Mouse (Mus musculus) left cerebral cortex, adult 9 months (tissue): Measurements from ENCODE around the gene Gapvd1.
"Not testable (repeated sequence)": the region's sequence is repeated elsewhere in the genome, so short reads cannot be mapped to it uniquely, and the experiment has no call there.

Source experiments
- DNase-seq, 2 experiments: peaks; one replicate each; pipeline ENCODE4 v3.0.0; 2022; ENCODE audit warnings: low spot score in 2 of 2

Gapvd1 gene

GRCm38 (mm10) chr2:34754551-34755358, at the start of gene Gapvd1:
Gene Gapvd1, minus strand, starts transcription at chr2:34755232.
- DNase-seq, result peak in 1 of 2 experiments; percentile 9

GRCm38 (mm10) chr2:34804815-34805214, 49.8 kb upstream of the Gapvd1 start:
- DNase-seq, result no peak

- no peak for DNase-seq
Measured at GRCm38 (mm10) chr2:34804172-34804571, 49.1 kb upstream of the Gapvd1 start.

- no peak for DNase-seq
Measured at GRCm38 (mm10) chr2:34803746-34804145, 48.7 kb upstream of the Gapvd1 start.

- peak in 1 of 2 experiments; percentile 38 for DNase-seq
Measured at GRCm38 (mm10) chr2:34802565-34803245, 47.7 kb upstream of the Gapvd1 start.

GRCm38 (mm10) chr2:34801516-34802482, 46.8 kb upstream of the Gapvd1 start:
- peak; percentile 95 to 98 for DNase-seq

- DNase-seq, result no peak
Measured at GRCm38 (mm10) chr2:34800371-34800770, 45.3 kb upstream of the Gapvd1 start.

- DNase-seq, result peak in 1 of 2 experiments; percentile 68
Measured at GRCm38 (mm10) chr2:34799357-34800256, 44.6 kb upstream of the Gapvd1 start, which contains the start of gene Rabepk. Gene Rabepk, minus strand, starts transcription at chr2:34799912.

- no peak for DNase-seq
Measured at GRCm38 (mm10) chr2:34795426-34795825, 40.4 kb upstream of the Gapvd1 start.

GRCm38 (mm10) chr2:34794511-34794910, 39.5 kb upstream of the Gapvd1 start:
- no peak for DNase-seq

- not testable (repeated sequence) for DNase-seq
Measured at GRCm38 (mm10) chr2:34792543-34792942, 37.5 kb upstream of the Gapvd1 start.

- DNase-seq, result no peak
Measured at GRCm38 (mm10) chr2:34790282-34790681, 35.2 kb upstream of the Gapvd1 start.

- DNase-seq, result peak in 1 of 2 experiments; percentile 43
Measured at GRCm38 (mm10) chr2:34784085-34784484, 29.1 kb upstream of the Gapvd1 start.

- no peak for DNase-seq
Measured at GRCm38 (mm10) chr2:34783064-34784020, 28.3 kb upstream of the Gapvd1 start.

GRCm38 (mm10) chr2:34777237-34777868, 22.3 kb upstream of the Gapvd1 start:
- no peak for DNase-seq

GRCm38 (mm10) chr2:34774493-34774892, 19.5 kb upstream of the Gapvd1 start:
- no peak for DNase-seq

GRCm38 (mm10) chr2:34773673-34774072, 18.6 kb upstream of the Gapvd1 start:
- DNase-seq, result no peak

- no peak for DNase-seq
Measured at GRCm38 (mm10) chr2:34772252-34773235, 17.5 kb upstream of the Gapvd1 start.
